Mouse (Mus musculus) small intestine, adult 2 months (tissue): ENCODE measurements around the gene Aldh16a1.

Experiments
- CTCF ChIP-seq: fragments of 200-500 bp; IDR thresholded peaks from 2 replicates; pipeline ENCODE4 v1.5.1; 2012; ENCODE audit warnings: low read depth, mild to moderate bottlenecking, control low read depth, inconsistent platforms, low read length, moderate library complexity, mixed read lengths; ENCODE audit not compliant: insufficient replicate concordance, insufficient read length; ENCODE audit errors: extremely low read depth
- POLR2A ChIP-seq: fragments of 200-500 bp; IDR thresholded peaks from 2 replicates; pipeline ENCODE4 v1.6.1; 2012; ENCODE audit warnings: low read depth, mild to moderate bottlenecking, control low read depth, inconsistent platforms, low read length, moderate library complexity

GRCm38 (mm10) chr7:45113476-45113875 lies 40.9 kb downstream of the Aldh16a1 start:
- no peak for TF ChIP-seq CTCF
- no peak for TF ChIP-seq POLR2A
